Mouse (Mus musculus) T-helper 1 cell (primary cell): ENCODE measurements around the gene Zfp414.

ENCODE experiments used
- in situ Hi-C: fragments of 300-600 bp; cut with MboI, MseI; formaldehyde crosslinking; loops from one replicate; pipeline ENCODE4 v1.15.1; 2025; ENCODE audit warnings: high pct_unique_total_duplicates

Gene Zfp414

GRCm38 (mm10) chr17:33649781-33650475 is 21.0 kb downstream of the Zfp414 start:
- in situ Hi-C loops: no loop called here

- in situ Hi-C loops: no loop called here
Measured at GRCm38 (mm10) chr17:33666813-33667212, 37.9 kb downstream of the Zfp414 start.

GRCm38 (mm10) chr17:33669681-33670080 is 40.8 kb downstream of the Zfp414 start:
- in situ Hi-C loops: no loop called here

GRCm38 (mm10) chr17:33673837-33674236 is 44.9 kb downstream of the Zfp414 start:
- in situ Hi-C loops: no loop called here

GRCm38 (mm10) chr17:33675452-33675851 is 46.6 kb downstream of the Zfp414 start:
- in situ Hi-C loops: no loop called here

- in situ Hi-C loops: no loop called here
Measured at GRCm38 (mm10) chr17:33676086-33676485, 47.2 kb downstream of the Zfp414 start.

- in situ Hi-C loops: no loop called here
Measured at GRCm38 (mm10) chr17:33678771-33679170, 49.9 kb downstream of the Zfp414 start.
